Mouse (Mus musculus) myocyte (in vitro differentiated cells): ENCODE results near the gene Cpa1.

ENCODE experiments used
- E2F4 ChIP-seq: IDR thresholded peaks from one replicate; pipeline ENCODE4 v1.6.1; 2011; ENCODE audit warnings: mild to moderate bottlenecking, control low read depth, moderate library complexity; ENCODE audit not compliant: insufficient read depth
- MAX ChIP-seq: IDR thresholded peaks from one replicate; pipeline ENCODE4 v1.6.1; 2011; ENCODE audit warnings: low read depth, mild to moderate bottlenecking, control low read depth
- MYOD1 ChIP-seq, 3 experiments: IDR thresholded peaks; one replicate each; pipeline ENCODE4 v1.6.1; 2011; ENCODE audit warnings: control low read depth in 2 of 3, low read depth in 2 of 3, mild to moderate bottlenecking in 2 of 3, moderate library complexity in 1 of 3; ENCODE audit not compliant: insufficient read length in 2 of 3, control insufficient read depth in 1 of 3
- MYOG ChIP-seq, 3 experiments: IDR thresholded peaks; one replicate each; pipeline ENCODE4 v1.6.1; 2011; ENCODE audit warnings: control low read depth in 2 of 3, low read depth in 2 of 3, mild to moderate bottlenecking in 2 of 3; ENCODE audit not compliant: insufficient read length in 2 of 3, control insufficient read depth in 1 of 3, insufficient read depth in 1 of 3
- POLR2A ChIP-seq: IDR thresholded peaks from one replicate; pipeline ENCODE4 v1.6.1; 2011; ENCODE audit warnings: low read depth, mild to moderate bottlenecking, control low read depth, moderate library complexity; ENCODE audit not compliant: insufficient read length
- POLR2AphosphoS2 ChIP-seq: IDR thresholded peaks from one replicate; pipeline ENCODE4 v1.6.1; 2011; ENCODE audit warnings: low read depth, control low read depth; ENCODE audit not compliant: insufficient read length
- TCF12 ChIP-seq: IDR thresholded peaks from one replicate; pipeline ENCODE4 v1.6.1; 2011; ENCODE audit warnings: mild to moderate bottlenecking, control low read depth; ENCODE audit not compliant: poor library complexity, insufficient read depth, severe bottlenecking
- USF1 ChIP-seq: IDR thresholded peaks from one replicate; pipeline ENCODE4 v1.6.1; 2011; ENCODE audit warnings: low read depth, mild to moderate bottlenecking, control low read depth, moderate library complexity

DNA sequence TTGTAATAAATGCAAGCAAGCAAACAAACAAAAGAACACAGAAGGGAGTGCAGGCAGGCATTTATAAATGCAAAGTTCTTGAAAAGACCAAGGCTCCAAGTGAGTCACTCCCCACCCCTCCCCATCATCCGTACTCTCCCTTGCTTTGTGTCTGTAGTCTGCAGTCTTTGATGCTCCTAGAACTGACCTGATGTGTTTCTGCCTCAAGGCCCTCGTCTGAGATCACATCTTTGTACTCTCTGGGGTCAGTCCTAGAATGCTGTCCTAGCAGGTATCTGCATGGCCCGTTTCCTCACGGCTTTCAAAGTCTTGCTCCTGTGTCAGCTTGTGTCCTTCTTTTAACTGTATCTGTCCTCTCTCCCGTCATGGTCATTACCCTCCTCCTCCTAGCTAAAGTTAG, 19.4 kb upstream of the Cpa1 start:
- no peak for TF ChIP-seq POLR2A
- no peak for TF ChIP-seq USF1
- TF ChIP-seq MAX, result no peak
- no peak for TF ChIP-seq MYOG (IDR thresholded peaks at IDR 0.05; ENCODE audit: control insufficient read depth in 1 of 3, insufficient read depth in 1 of 3, insufficient read length in 2 of 3, low read depth in 2 of 3)
- no peak for TF ChIP-seq E2F4
- TF ChIP-seq MYOD1 (IDR thresholded peaks at IDR 0.05; ENCODE audit: control insufficient read depth in 1 of 3, insufficient read length in 2 of 3, low read depth in 2 of 3), result no peak
- TF ChIP-seq TCF12, result no peak
- TF ChIP-seq POLR2AphosphoS2, result no peak
